Mouse (Mus musculus) kidney, adult 11 months (tissue): Measurements from ENCODE around the gene Rusc1.
A peak's percentile ranks its signal among the peaks of the same experiment; 100 is the strongest.

ENCODE experiments used
- DNase-seq: peaks from one replicate; pipeline ENCODE4 v3.0.0; 2022

The Rusc1 gene

DNA sequence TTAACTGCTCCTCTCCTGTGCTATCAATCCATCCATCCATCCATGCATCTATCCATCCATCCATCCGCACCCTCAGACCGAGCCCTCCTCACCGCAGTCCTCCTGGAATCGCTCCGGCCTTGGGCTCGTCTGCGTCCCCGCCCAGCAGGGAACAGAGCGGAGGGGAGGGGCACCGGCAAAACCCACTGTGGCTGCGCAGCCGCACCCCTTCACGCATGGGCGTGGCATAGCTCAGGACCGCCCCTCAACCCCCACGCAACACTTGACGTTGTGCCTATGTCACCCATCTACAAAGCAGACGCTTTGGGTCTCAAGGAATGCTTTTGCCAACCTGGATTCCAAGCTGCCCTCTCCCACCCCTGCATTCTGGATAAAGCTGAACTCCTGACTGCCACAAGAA, at the start of gene Rusc1:
Gene Rusc1 (minus strand): TSS at position 137 of the 400 bp plus-strand sequence.
- peak; percentile 77 for DNase-seq

DNA sequence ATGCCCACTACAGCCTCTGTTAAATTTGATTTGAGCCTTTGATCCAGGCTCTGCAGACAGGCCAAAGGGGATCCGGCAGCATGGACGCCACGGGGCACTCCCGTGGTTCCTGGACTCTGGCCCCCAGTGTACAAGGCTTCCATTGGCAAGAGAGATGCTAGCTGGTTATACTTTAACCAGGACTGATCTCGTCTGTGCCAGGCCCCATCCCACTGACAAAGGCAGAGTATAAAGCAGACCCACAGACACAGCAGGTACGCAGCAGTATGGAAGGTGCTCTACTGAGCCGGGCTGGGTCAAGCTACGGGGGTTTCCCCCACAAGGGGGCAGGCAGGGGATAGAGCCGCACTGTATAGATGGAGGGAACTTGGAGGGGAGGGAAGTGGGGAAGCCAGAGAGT, 43.3 kb upstream of the Rusc1 start:
- peak; percentile 90 for DNase-seq

- no peak for DNase-seq
Observed at GRCm38 (mm10) chr3:89135958-89136357, 42.8 kb upstream of the Rusc1 start, which contains the start of gene Pklr. Pklr (plus strand) TSS chr3:89136142.

DNA sequence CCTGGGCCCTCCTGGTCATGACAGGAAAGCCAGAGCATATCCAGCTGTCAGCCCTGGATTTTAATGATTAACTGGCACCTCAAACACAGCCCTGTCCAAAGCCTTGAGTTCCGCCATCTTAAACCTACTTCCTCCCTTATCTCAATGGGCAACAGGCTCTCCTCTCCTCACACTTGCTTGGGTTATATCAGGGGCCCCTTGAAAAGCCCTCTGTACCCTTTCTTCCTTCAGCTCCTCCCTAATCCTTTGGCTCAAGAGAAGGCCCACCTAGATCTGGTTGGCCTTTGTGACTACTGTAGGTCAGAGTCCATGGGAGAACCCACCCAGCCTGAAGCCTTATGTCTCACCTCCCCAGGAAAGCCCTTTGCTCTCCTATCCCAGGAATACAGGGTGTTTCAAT, 40.6 kb upstream of the Rusc1 start:
- no peak for DNase-seq

- no peak for DNase-seq
Observed at GRCm38 (mm10) chr3:89133063-89133450, 39.9 kb upstream of the Rusc1 start.

DNA sequence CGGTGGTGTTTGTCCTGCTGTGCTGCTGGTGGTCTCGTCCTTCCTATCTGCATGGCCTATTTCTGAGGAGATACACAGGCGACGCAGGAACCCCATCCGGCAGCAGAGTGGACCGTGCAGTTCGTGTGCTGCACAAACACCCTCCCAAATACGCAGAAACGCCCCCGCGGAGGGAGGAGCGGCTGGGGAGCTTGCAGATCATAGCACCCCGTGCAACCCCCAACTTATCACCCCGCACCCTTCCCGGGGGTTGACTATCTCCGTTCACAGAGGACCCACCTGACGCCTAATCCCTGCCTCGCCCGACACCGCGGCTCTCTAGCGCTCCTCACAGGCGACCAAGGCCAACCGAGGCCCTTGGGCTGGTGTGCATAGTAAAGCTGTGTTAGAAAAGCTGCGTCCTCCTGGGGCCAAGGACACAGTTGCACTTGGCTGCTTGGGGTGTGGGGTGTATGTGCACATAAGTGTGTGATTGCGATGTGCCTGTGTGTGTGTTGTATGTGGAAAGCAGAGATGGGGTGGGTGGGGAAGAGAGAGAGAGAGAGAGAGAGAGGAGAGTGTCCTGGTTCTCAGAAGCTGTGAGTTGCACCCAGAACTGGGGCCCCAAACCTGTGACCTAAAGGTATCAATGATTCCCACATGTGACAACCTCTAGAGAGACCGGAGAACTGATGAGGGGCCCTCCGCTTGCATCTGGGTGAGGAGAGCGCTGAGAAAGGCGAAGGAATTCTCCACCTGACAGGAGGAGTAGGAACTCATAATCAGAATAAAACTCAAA, 39.4 kb upstream of the Rusc1 start:
- DNase-seq: no peak

- no peak for DNase-seq
Observed at GRCm38 (mm10) chr3:89131816-89132215, 38.7 kb upstream of the Rusc1 start.

DNA sequence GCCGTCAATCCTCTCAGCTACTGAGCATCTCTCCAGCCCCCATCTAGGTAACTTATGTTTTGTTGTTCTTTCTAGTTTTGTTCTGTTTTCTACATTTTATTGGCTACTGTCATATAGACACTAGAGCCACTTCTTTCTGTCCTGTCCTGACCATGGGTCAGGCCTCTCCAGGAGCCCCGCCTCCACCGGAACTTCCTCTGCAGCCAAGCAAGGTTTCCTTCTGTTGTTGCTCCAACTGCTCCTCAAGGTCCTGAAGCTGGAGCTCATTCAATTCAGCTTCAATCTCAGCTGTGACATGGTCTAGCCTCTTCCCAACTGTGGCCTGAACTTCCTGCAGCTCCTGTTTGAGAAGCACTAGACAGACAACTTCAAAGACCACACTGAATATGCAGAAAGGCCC, 36.8 kb upstream of the Rusc1 start:
- no peak for DNase-seq

DNA sequence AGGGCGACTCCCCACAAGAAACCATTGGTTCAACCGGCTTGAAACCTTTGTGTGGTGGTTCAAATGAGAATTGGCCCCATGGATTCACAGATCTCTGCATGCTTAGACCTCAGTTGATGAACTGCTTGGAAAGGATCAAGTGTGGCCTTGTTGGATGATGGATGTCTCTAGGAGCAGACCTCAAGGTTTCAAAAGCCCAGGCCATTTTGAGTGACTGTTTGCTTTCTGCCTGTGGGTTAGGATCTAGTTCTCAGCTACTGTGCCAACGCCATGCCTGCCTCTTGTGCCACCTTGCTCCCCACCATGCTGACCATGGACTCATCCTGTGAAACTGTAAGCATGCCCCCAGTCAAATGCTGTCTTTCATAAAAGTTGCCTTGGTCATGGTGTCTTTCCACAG, 32.9 kb upstream of the Rusc1 start:
- DNase-seq: no peak

DNA sequence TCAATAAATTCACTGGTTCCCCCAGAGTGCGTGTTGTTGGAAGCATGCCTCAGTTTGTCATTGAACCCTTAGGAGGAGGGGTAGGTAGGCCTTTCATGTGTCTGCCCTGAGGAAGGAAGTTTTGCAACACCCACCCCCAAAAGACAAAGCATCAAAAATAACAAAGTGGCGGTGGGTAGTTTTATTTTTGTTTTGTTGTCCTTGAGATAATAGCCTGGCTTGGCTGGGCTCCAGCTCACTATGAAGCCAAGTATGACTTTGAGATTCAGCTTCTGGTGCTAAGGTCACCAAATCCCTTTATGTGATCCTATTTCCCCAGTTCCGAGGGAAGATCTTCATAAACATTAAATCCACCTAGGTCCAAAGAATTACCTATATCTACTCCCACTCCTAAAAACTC, 31.1 kb upstream of the Rusc1 start:
- no peak for DNase-seq

DNA sequence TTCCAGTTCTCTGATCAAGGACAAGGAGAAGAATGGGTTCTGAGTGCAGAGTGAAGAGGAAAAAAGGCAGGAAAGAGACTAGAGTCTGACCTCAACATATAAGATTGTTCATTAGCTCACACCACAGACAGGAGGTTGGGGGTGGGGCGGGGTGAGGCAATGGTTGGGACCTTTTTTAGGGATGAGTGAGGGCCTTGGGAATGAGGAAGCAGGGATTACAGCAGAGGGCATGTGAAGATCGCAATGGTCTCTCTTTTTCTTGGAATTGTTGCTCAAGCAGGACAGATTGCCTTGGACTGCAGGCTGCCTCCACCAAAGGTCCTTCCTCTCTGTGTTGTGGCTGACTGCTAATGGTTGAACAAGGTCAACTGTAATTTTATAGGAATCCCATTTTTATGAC, 30.2 kb upstream of the Rusc1 start:
- no peak for DNase-seq

DNA sequence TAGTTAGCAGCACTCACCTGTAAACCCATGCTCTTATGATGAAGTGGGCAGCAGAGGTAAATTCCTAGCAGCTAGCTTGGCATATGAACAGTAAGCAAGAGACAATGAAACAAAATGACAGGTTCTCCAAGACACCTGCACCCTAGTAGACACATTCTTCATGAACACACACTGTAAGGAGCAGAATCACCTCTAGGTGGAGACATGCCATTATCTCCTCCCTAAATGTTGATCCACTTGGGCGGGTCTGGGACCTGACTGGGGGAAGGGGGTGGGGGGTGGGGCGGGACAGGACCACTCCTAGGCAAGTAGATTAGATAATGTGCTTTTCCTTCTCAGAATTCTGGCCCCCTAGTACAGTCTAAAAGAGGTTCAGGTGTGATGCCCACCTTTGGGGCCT, 22.4 kb upstream of the Rusc1 start:
- no peak for DNase-seq

- DNase-seq: peak; percentile 63
Observed at GRCm38 (mm10) chr3:89113058-89113457, 19.9 kb upstream of the Rusc1 start.

- no peak for DNase-seq
Observed at GRCm38 (mm10) chr3:89108146-89108545, 15.0 kb upstream of the Rusc1 start.

- DNase-seq: no peak
Observed at GRCm38 (mm10) chr3:89107545-89107944, 14.4 kb upstream of the Rusc1 start.

DNA sequence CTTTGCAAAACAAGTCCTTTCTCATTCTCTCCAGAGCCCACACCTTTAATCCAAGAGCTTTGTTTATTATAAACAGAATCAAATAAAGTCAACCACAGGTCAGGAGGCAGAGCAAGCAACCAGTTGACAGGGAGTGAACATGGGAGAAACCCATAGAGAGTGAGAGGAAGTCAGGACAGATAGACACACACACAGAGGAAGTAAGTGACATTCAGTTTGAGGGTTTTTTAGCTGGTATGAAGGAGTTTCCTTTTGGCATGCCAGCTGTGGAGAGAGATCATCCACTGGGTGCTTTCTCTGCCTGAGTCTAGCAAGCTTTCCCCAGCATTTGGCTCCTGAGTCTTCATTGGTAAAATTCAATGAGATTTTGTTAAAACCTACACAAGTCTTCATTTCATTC, 13.8 kb upstream of the Rusc1 start:
- no peak for DNase-seq

DNA sequence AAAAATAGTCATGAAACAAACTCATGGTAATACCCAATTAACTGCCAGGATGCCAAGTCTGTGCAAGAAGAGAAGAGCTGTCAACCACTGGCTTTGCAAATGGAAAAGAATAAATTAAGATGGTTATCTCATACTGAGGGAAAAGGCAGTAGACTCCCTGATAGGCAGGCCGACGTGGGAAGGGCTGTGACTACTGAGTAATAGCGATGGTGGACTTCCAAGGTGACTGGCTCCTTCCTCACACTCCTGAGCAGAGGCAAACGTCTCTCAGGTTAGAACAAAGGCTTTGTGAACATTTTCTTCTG, 10.1 kb upstream of the Rusc1 start:
- no peak for DNase-seq

DNA sequence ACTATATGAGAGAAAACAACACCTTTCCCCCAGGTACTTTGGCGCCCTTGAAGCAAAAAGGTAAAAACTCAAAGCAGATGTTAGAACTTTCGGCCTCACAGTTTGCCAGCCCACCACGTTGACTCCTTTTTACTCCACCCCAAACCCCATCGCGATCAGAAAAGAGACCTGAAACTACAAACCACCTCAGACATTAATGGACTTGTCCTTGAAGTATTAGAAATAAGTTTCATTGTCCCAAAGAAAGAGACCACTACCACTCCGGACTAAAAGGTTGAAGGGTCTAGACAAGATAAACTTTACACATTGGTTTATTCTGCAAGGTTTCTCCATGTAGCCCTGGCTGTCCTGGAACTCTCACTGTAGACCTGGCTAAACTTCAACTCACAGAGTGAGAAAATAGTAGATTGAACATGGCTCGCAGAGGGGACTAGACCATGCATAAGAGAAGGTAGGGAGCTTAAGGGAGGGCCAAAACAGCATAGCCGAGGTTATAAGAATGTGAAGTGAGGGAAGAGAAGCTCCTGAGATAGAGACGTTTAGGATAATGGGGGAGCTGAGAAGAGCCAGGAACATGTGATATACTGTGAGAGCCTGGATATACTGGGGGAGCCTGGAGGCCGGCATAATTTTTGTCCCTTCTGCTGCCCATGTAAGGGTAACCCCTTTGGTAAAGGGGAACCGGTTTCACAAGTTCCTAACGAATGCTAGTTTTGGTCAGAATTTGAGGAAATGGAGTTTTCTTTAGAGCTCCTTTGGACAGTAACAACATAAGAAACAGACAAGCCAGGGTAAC, 9.6 kb upstream of the Rusc1 start:
- DNase-seq: no peak

GRCm38 (mm10) chr3:89101812-89102494, 8.8 kb upstream of the Rusc1 start, which contains the start of gene Fdps:
Fdps (minus strand) TSS chr3:89101959.
- DNase-seq: peak; percentile 99

GRCm38 (mm10) chr3:89101459-89101811, 8.3 kb upstream of the Rusc1 start:
- no peak for DNase-seq

DNA sequence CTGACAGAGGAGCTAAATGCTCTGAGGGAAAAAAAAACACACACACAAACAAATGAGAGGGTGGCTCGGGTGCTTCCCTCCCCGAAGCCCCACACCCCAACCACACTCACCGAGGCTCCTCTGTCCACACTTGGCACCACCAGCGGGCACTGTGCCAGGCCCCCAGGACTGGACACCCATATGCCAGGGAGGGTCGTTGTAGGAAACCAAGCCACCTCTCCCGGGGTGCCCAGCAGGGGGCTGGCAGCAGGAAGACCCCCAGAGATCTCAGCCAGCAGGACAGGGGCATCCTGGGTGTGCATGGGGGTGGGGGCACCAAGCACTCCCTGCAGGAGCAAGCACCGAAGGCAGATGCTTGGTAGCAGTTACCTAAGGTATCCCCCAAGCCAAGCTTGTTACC, 7.7 kb upstream of the Rusc1 start, which contains the start of gene Gm43738:
Gene Gm43738 (minus strand): TSS at position 289 of the 400 bp plus-strand sequence.
- no peak for DNase-seq

- no peak for DNase-seq
Observed at GRCm38 (mm10) chr3:89094021-89094420, 910 bp upstream of the Rusc1 start.

GRCm38 (mm10) chr3:89092509-89093090, 511 bp downstream of the Rusc1 start:
- DNase-seq: no peak
